Mouse (Mus musculus) regulatory T cell (primary cell): ENCODE results near the gene Col7a1.

Experiments used
- in situ Hi-C: fragments of 300-600 bp; cut with MboI, MseI; formaldehyde crosslinking; loops from one replicate; pipeline ENCODE4 v1.15.1; 2025; ENCODE audit warnings: high pct_unique_total_duplicates

Col7a1 gene

GRCm38 (mm10) chr9:108953081-108953636, at the start of gene Col7a1:
TSS of gene Col7a1 (plus strand) at chr9:108953586.
- in situ Hi-C loops, result no loop called here

GRCm38 (mm10) chr9:108912308-108912707, 41.1 kb upstream of the Col7a1 start:
- in situ Hi-C loops, result loop anchor here (10.0 to 25.0 kb wide), 3 partner anchors 168 to 550 kb away; no protein-coding TSS in a partner anchor

- in situ Hi-C loops, result loop anchor here (10.0 to 25.0 kb wide), 3 partner anchors 168 to 551 kb away; no protein-coding TSS in a partner anchor
Measured at GRCm38 (mm10) chr9:108913161-108913560, 40.2 kb upstream of the Col7a1 start.

GRCm38 (mm10) chr9:108913621-108914020, 39.8 kb upstream of the Col7a1 start:
- in situ Hi-C loops, result loop anchor here (10.0 to 25.0 kb wide), 3 partner anchors 169 to 551 kb away; no protein-coding TSS in a partner anchor

GRCm38 (mm10) chr9:108914491-108914890, 38.9 kb upstream of the Col7a1 start, which contains the start of gene Tmem89:
TSS of gene Tmem89 (plus strand) at chr9:108914619.
- in situ Hi-C loops, result loop anchor here (10.0 to 25.0 kb wide), 3 partner anchors 170 to 552 kb away; no protein-coding TSS in a partner anchor

GRCm38 (mm10) chr9:108925897-108926296, 27.5 kb upstream of the Col7a1 start:
- in situ Hi-C loops, result no loop called here

GRCm38 (mm10) chr9:108928424-108928823, 25.0 kb upstream of the Col7a1 start:
- in situ Hi-C loops, result no loop called here

- in situ Hi-C loops, result loop anchor here (5.0 kb wide), 1 partner anchor 179 kb away; no protein-coding TSS in a partner anchor
Measured at GRCm38 (mm10) chr9:108935991-108936390, 17.4 kb upstream of the Col7a1 start.

GRCm38 (mm10) chr9:108936418-108937364, 16.7 kb upstream of the Col7a1 start, which contains the start of gene Uqcrc1:
TSS of gene Uqcrc1 (plus strand) at chr9:108936633.
- in situ Hi-C loops, result loop anchor here (5.0 kb wide), 1 partner anchor 179 kb away; no protein-coding TSS in a partner anchor

GRCm38 (mm10) chr9:108945111-108945510, 8.3 kb upstream of the Col7a1 start:
- in situ Hi-C loops, result no loop called here

GRCm38 (mm10) chr9:108945608-108946007, 7.8 kb upstream of the Col7a1 start:
- in situ Hi-C loops, result no loop called here

GRCm38 (mm10) chr9:108949231-108949966, 4.0 kb upstream of the Col7a1 start:
- in situ Hi-C loops, result no loop called here

GRCm38 (mm10) chr9:108949967-108950728, 3.2 kb upstream of the Col7a1 start:
- in situ Hi-C loops, result no loop called here

GRCm38 (mm10) chr9:108955241-108955640, 1.9 kb downstream of the Col7a1 start:
- in situ Hi-C loops, result no loop called here

GRCm38 (mm10) chr9:108955846-108956245, 2.5 kb downstream of the Col7a1 start:
- in situ Hi-C loops, result no loop called here

GRCm38 (mm10) chr9:108963577-108963976, 10.2 kb downstream of the Col7a1 start:
- in situ Hi-C loops, result no loop called here

- in situ Hi-C loops, result no loop called here
Measured at GRCm38 (mm10) chr9:108964338-108964737, 11.0 kb downstream of the Col7a1 start.

- in situ Hi-C loops, result no loop called here
Measured at GRCm38 (mm10) chr9:108970623-108971022, 17.2 kb downstream of the Col7a1 start.

GRCm38 (mm10) chr9:108976483-108976882, 23.1 kb downstream of the Col7a1 start:
- in situ Hi-C loops, result no loop called here

GRCm38 (mm10) chr9:108977966-108978365, 24.6 kb downstream of the Col7a1 start:
- in situ Hi-C loops, result no loop called here

- in situ Hi-C loops, result no loop called here
Measured at GRCm38 (mm10) chr9:108982498-108982897, 29.1 kb downstream of the Col7a1 start.
